Mouse (Mus musculus) liver, embryonic 14.5 days (tissue): ENCODE results near the gene Ehmt1. TPM values are rescaled to one million over a fixed set of nuclear protein-coding genes. Genes with fewer than 3 reads are reported as not detected.

Experiments used
- ATAC-seq: fragments of 200-750 bp; cut with Nextera tagmentation; 2 replicates; pipeline ENCODE4 v1.8.0; 2017; ENCODE audit warnings: moderate number of reproducible peaks, mild to moderate bottlenecking, moderate library complexity; ENCODE audit not compliant: insufficient read depth
- DNase-seq, 3 experiments: peaks; one replicate each; pipeline ENCODE4 v3.0.0-alpha.2; 2012 to 2013; ENCODE audit warnings: low read depth in 3 of 3, low spot score in 3 of 3
- H3K27ac ChIP-seq: fragments of 300-500 bp; sonication (generic); 2 replicates; pipeline ENCODE4 v1.5.1; 2014; ENCODE audit warnings: moderate library complexity, mild to moderate bottlenecking, control low read depth, inconsistent platforms
- H3K27me3 ChIP-seq: fragments of 300-500 bp; sonication (generic); 2 replicates; pipeline ENCODE4 v1.6.1; 2014; ENCODE audit warnings: mild to moderate bottlenecking, low read length, moderate library complexity; ENCODE audit not compliant: control insufficient read depth, insufficient read depth
- H3K36me3 ChIP-seq: fragments of 300-500 bp; sonication (generic); replicated peaks from 2 replicates; pipeline ENCODE4 v1.6.1; 2014; ENCODE audit warnings: low read depth; ENCODE audit not compliant: control insufficient read depth, insufficient read depth
- H3K4me1 ChIP-seq, 2 experiments: fragments of 200-500 bp in 1 of 2; fragments of 300-500 bp in 1 of 2; sonication (generic) in 1 of 2; replicated peaks; 2 replicates each; pipeline ENCODE4 v1.6.1; 2012 to 2014; ENCODE audit warnings: antibody characterized with exemption in 1 of 2, inconsistent platforms in 1 of 2, low read length in 1 of 2; ENCODE audit not compliant: control insufficient read depth in 2 of 2, insufficient read depth in 2 of 2
- H3K4me2 ChIP-seq: fragments of 300-500 bp; sonication (generic); 2 replicates; pipeline ENCODE4 v1.6.1; 2014; ENCODE audit warnings: low read depth, mild to moderate bottlenecking, control low read depth, moderate library complexity
- H3K4me3 ChIP-seq, 2 experiments: fragments of 200-500 bp in 1 of 2; fragments of 300-500 bp in 1 of 2; sonication (generic) in 1 of 2; 2 replicates each; pipeline ENCODE4 v1.5.1; 2012 to 2014; ENCODE audit warnings: low read depth in 2 of 2, low read length in 2 of 2, mild to moderate bottlenecking in 2 of 2, control low read depth in 1 of 2, inconsistent platforms in 1 of 2, moderate library complexity in 1 of 2; ENCODE audit not compliant: insufficient read depth in 1 of 2
- H3K9ac ChIP-seq: fragments of 300-500 bp; sonication (generic); replicated peaks from 2 replicates; pipeline ENCODE4 v1.6.1; 2014; ENCODE audit warnings: mild to moderate bottlenecking, control low read depth, moderate library complexity
- H3K9me3 ChIP-seq: fragments of 300-500 bp; sonication (generic); 2 replicates; pipeline ENCODE4 v1.6.1; 2016; ENCODE audit warnings: low read length, mixed read lengths; ENCODE audit not compliant: control insufficient read depth
- CTCF ChIP-seq: IDR thresholded peaks from 2 replicates; pipeline ENCODE4 v1.5.1; 2016; ENCODE audit warnings: antibody characterized with exemption, low read depth, control low read depth
- EP300 ChIP-seq: IDR thresholded peaks from 2 replicates; pipeline ENCODE4 v1.6.1; 2016; ENCODE audit warnings: antibody characterized with exemption, low read depth
- WGBS: fragments of 180-500 bp; shearing (Covaris S2); extraction: QIAGEN DNeasy Blood & Tissue Kit; methylation state at CpG from one replicate; pipeline ENCODE4 v1.1.7; 2014; ENCODE audit not compliant: insufficient replicate concordance; 5-methylcytosine and 5-hydroxymethylcytosine counted together
- polyA plus RNA-seq, 2 experiments: library from polyadenylated mRNA; depleted of rRNA in 1 of 2; stranded (reverse) in 1 of 2; unstranded in 1 of 2; fragments of >200 nt; fragmentation: Nextera tagmentation in 1 of 2; extraction: Ambion mirVana in 1 of 2; gene quantifications; 2 replicates each; pipeline versions ENCODE4 v1.2.1 to v1.2.3; 2012 to 2014

Gene Ehmt1
- polyA plus RNA-seq, 2 experiments, result 10.6 to 15.1 TPM

GRCm38 (mm10) chr2:24926345-24926964 lies 7.0 kb upstream of the Ehmt1 start:
- no peaks in the 10 kb centered on the region for H3K36me3 ChIP-seq
- no peak overlapping the region for H3K4me3 ChIP-seq
- no peaks in the 10 kb centered on the region for H3K9me3 ChIP-seq
- no peaks in the 10 kb centered on the region for H3K27me3 ChIP-seq
- no peak overlapping the region for H3K4me2 ChIP-seq
- DNase-seq (no peak), ATAC-seq (no peak)
- WGBS, result 62% methylated on average over 9 of the region's 9 CpGs
- TF ChIP-seq EP300 (no peak), CTCF (no peak)
- H3K27ac ChIP-seq, result no peak overlapping the region
- no peak overlapping the region for H3K9ac ChIP-seq
- 0 out of 4 replicates have a peak, but pooled peaks cover 0 to 2% of the 10 kb centered on the region in 2 experiments for H3K4me1 ChIP-seq

DNA sequence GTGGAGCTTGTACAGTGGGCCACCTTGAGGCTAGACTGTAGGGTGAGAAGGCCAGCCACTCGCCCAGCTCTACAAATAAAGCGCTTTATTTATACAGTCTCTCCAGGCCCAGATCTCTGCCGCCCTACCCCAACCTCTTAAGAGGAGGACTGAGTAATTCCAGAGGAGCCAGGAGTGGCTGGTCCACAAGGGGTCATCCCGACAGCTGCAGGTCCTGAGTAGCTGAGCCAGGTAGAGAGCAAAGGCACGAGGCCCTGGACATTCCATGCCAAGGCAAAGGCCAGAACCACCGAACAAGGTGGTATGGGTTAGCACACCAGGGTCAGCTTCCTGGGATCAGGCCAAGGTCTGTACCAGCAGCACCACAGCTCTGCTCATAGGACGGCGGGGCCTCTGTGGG lies 5.9 kb upstream of the Ehmt1 start:
- Histone ChIP-seq H3K9me3 (no peaks in the 10 kb centered on the region), H3K27me3 (no peaks in the 10 kb centered on the region), H3K4me1 (0 out of 4 replicates have a peak, but pooled peaks cover 0 to 2% of the 10 kb centered on the region in 2 experiments), H3K4me3 (no peak overlapping the region), H3K27ac (no peak overlapping the region), H3K36me3 (no peaks in the 10 kb centered on the region), H3K4me2 (no peak overlapping the region), H3K9ac (no peak overlapping the region)
- 74% methylated on average over 8 of the region's 8 CpGs for WGBS
- TF ChIP-seq EP300, result no peak
- ATAC-seq (no peak), DNase-seq (no peak)

DNA sequence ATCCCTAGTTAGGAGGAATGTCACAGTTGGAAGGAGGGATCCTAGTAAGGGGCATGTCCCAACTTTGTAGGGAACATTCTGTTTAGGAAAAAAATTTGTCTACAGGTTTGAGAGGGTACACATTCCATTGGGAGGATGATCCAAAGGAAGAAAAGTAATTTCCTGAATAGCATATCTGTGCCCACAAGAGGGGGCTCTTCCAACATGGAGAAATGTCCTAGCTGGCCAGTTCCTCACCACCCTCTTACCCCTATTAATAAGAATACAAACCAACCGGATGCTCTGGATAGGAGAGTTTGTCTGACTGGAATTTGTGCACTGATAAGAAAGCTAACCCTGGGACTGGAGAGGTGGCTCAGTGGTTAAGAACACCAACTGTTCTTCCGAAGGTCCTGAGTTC lies 4.1 kb upstream of the Ehmt1 start:
- H3K4me1 ChIP-seq, result peaks cover 2 to 4% of the 10 kb centered on the region in 2 experiments; a peak in 1 of 4 replicates
- no peak for ATAC-seq
- TF ChIP-seq CTCF (peak; percentile 46), EP300 (no peak)

DNA sequence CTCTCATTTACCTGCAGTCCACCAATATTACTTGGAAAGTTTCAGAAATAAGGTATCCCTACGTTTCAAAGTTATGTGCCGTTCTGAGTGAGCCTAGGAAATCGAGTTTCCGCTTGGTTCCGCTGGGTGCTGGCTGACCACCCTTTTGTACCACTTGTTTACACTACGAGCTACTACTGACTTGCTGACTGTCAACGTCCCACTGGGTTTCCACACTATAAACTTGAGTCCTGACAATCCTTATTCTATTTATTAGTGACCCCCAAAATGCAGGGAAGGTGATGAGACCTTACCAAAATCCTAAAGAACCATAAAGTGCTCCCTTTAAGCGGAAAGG lies 393 bp upstream of the Ehmt1 start:
- Histone ChIP-seq H3K27ac (peak overlapping the region; percentile 38), H3K9me3 (no peaks in the 10 kb centered on the region), H3K4me3 (peak overlapping the region; percentile 84 to 94), H3K4me2 (peak overlapping the region; percentile 84), H3K27me3 (no peaks in the 10 kb centered on the region), H3K36me3 (no peaks in the 10 kb centered on the region), H3K4me1 (peaks cover 9 to 11% of the 10 kb centered on the region in 2 experiments), H3K9ac (peak overlapping the region; percentile 56)
- DNase-seq (no peak), ATAC-seq (peak; percentile 55)
- TF ChIP-seq EP300 (no peak), CTCF (no peak)
- WGBS, result 7% methylated on average over 8 of the region's 8 CpGs

More for the DNA sequence above, 4.1 kb upstream of the Ehmt1 start:
- H3K36me3 ChIP-seq, result no peaks in the 10 kb centered on the region
- no peak overlapping the region for H3K4me2 ChIP-seq
- H3K4me3 ChIP-seq, result no peak overlapping the region
- H3K9me3 ChIP-seq, result no peaks in the 10 kb centered on the region
- DNase-seq, result no peak
- no peaks in the 10 kb centered on the region for H3K27me3 ChIP-seq
- 41% methylated on average over 2 of the region's 2 CpGs for WGBS
- H3K9ac ChIP-seq, result no peak overlapping the region
- H3K27ac ChIP-seq, result no peak overlapping the region

- DNase-seq, result no peak
- Histone ChIP-seq H3K36me3 (no peaks in the 10 kb centered on the region), H3K27me3 (no peaks in the 10 kb centered on the region), H3K27ac (no peak overlapping the region), H3K4me2 (no peak overlapping the region), H3K4me1 (peaks cover 7 to 9% of the 10 kb centered on the region in 2 experiments), H3K4me3 (no peak overlapping the region), H3K9me3 (no peaks in the 10 kb centered on the region), H3K9ac (no peak overlapping the region)
- TF ChIP-seq EP300 (no peak), CTCF (no peak)
- WGBS, result 89% methylated on average over 3 of the region's 3 CpGs
- ATAC-seq, result no peak
Measured at GRCm38 (mm10) chr2:24914762-24915161, 4.7 kb downstream of the Ehmt1 start.
